Mouse (Mus musculus) cerebellum, postnatal 10 days (tissue): ENCODE measurements around the gene Notum.

Source experiments
- DNase-seq, 2 experiments: peaks; one replicate each; pipeline ENCODE4 v3.0.0; 2021; ENCODE audit warnings: mixed read lengths in 2 of 2

Gene Notum

DNA sequence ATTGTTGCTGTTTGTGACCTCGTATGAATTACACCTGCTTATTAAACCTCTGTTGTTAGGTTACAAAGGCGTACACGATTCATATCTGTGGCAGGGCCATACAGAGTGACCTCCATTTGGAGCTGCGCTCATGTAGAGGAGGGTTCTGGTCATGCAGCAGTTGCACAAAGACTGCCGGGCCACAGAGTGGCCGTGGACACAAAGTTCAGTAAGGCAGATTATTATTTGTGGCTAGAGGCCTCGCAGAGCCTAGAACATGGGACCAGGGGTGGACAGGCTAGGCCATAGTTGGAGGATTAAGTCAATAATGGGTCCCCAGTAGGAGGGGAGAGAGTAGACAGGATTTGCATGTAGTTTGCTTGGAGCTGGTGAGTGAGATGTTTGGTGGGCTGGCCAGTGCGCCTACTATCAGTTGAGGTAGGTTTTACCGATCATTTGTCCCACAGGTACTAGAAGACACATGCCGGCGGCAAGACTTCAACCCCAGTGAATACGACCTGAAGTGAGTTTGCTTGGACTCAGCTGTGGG, 12.7 kb upstream of the Notum start:
- DNase-seq: no peak

DNA sequence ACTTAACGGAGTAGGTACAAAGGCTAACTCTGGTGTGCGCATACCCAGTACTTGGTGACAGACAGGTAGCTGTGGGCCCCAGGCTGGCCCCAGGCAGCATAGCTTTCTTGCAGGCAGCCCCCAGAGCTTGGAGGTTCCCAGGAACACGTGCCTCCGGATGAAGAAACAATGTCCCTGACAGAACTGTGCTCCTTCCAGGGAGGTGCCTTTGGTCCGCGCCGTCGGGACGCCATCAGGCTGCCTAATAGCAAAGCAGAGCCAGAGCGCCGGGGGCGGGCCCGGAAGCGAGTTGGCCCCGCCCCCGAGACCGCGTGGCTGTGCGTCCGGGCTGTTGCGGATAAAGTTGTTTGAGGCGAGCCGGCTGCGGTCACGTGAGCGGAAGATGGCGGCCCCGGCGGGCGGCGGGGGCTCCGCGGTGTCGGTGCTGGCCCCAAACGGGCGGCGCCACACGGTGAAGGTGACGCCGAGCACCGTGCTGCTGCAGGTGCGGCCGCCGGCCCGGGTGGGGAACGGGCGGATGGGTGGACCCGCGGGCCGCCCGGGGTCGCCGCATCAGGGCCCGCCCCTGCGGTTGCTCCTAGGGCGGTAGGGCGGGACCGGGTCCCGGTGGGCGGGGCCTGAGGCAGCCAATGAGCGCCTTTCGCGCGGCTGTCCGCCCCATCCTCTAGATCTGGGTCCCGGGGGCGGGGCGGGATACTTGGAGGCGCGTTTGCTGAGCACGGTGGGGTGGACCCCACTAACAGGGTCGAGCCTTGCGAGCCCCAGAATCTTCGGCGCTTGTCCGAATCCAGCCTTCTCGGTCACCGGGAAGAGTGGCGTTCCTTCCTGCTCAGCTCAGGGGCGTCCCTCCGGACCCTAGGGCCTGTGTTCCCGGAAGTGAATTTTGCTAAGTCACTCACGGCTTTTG, 12.0 kb upstream of the Notum start, which contains the start of gene Aspscr1:
Gene Aspscr1, plus strand, starts transcription at position 287 of the 907 bp plus-strand sequence.
- DNase-seq: peak; percentile 98

DNA sequence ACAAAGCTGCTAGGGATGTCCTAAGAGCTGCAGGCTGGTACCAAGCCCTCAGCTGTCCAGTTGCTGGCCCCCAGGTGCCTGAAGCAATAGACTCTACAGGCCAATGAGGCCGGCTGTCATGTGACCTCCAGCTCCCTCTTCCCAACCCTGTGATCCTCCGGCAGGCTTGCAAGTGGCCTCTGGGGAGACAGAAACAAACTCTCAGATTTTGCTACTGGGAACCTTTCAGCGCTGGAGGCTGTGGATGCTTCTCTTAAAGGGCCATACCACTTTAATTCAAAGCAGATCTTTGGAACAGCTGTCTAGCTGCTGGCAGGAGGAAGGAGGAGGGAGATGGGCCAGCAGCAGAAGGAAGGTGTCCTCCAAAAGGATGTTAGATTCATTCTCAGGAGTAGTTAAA, 5.6 kb upstream of the Notum start:
- no peak for DNase-seq

DNA sequence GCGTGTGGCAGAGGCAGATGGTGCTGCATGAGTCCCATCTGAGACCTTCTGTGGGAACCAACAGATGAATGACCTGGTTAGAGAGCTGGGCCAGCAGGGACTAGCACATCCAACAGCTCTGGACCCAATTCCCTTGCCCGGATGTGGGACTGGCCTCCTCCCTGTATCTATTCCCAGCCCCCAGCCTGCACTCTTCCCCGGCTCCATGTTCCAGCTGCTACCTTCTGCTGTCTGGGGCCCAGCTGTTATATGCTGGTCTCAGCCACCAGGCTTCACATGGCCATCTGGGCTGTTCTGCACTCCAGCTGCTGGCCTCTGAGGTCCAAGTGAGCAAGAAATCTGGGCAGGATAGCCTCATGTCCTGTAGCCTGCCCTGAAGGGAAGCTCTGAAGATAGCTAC, 4.4 kb upstream of the Notum start:
- peak in 1 of 2 experiments; percentile 20 for DNase-seq

DNA sequence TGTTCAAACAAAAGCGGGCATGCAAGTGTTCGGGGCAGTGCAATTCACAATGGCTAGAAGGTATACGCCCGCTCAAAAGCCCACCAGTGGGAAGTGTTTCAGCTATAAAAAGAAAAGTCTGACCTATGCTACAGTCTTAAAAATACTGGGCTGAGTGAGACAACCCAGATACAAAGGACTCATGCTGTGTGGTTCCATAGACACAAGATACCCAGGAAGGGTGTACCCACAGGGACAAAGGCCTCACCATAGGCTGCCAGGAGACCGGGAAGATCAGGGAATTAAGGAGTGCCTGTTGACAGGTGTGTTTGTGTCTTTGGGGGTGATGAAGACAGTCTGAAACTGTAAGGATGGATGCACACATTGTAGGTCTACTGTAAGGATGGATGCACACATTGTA, 2.7 kb upstream of the Notum start:
- no peak for DNase-seq

- peak; percentile 50 to 53 for DNase-seq
Measured at GRCm38 (mm10) chr11:120662759-120663158, 1.8 kb upstream of the Notum start.

- peak; percentile 57 to 67 for DNase-seq
Measured at GRCm38 (mm10) chr11:120660301-120661075, 487 bp downstream of the Notum start.

DNA sequence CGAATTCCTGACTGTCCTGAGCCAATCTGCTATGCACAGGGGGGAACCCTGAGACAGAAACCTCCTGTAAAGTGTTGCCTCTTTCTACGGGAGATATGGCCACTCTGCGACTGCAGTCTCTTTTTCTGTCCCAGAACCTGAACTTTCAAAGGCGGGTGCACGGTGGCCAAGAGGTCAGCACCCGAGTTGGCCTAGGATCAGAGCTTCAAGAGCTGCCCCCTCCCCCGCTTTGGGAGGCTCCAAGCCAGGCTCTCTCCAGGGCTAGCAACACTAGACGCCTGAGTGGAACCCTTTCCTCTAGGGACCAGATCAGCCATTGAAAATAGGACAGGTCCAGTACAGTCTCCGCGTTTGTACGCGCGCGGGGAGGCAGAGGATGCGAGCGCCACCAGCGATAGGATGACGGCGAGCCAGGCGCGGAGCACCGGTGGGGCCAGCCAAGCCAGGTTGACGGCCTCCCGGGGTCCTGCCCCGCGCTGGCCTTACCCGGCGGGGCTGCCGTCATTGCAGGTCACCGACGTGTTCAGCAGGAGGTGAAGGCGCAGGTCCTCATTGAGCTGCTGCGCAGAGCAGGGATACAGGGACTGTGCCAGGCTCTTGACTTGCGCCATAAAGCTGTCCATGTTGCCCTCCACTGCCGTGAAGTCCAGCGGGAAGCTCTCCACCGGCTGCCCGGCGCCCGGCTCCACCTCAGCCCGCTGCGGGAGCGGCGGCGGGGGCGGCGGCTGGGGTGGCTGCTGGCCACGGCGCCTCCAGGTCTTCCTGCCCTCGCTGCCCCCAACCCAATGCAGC, 1.3 kb downstream of the Notum start:
- no peak for DNase-seq

- DNase-seq: peak; percentile 84
Measured at GRCm38 (mm10) chr11:120658876-120659410, 2.0 kb downstream of the Notum start.

DNA sequence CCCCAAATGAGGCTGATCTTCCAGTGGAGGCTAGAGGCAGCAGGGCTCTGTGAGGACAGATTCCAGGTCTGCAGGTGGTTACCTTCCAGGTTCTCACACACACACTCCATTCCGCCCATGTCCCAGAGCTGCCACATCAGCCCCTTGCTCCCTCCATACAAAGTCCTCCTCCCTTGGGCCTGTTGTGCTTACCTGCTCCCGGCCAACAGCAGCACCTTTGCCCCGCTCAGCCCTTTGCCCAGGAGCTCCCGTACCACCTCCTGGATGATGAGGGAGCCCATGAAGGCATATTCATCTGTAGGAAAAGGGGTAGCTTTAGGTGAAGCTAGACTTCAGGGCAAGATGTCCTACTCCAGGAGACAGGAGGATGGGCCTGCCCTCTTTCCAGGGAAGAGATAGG, 3.7 kb downstream of the Notum start:
- DNase-seq: no peak

- no peak for DNase-seq
Measured at GRCm38 (mm10) chr11:120654741-120655140, 6.2 kb downstream of the Notum start.

DNA sequence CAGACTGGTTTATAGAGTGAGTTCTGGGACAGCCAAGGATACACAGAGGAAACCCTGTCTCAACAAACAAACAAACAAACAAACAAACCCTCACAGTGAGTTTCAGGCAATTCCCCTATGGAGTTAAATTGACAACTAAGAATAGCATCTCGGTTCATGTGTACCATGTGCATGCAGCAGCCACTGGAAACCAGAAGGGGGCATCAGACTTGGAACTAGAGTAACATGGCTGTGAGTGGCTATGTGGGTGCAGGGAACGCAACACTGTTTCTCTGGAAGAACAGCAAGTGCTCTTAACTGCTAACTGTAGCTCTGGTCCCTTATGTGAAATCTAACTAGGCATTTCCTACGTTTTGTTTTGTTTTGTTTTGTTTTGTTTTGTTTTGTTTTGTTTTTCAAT, 9.1 kb downstream of the Notum start:
- DNase-seq: no peak

GRCm38 (mm10) chr11:120648001-120648476, 12.9 kb downstream of the Notum start, which contains the start of gene Myadml2:
Myadml2 (minus strand) TSS chr11:120648158.
- peak; percentile 55 to 62 for DNase-seq

DNA sequence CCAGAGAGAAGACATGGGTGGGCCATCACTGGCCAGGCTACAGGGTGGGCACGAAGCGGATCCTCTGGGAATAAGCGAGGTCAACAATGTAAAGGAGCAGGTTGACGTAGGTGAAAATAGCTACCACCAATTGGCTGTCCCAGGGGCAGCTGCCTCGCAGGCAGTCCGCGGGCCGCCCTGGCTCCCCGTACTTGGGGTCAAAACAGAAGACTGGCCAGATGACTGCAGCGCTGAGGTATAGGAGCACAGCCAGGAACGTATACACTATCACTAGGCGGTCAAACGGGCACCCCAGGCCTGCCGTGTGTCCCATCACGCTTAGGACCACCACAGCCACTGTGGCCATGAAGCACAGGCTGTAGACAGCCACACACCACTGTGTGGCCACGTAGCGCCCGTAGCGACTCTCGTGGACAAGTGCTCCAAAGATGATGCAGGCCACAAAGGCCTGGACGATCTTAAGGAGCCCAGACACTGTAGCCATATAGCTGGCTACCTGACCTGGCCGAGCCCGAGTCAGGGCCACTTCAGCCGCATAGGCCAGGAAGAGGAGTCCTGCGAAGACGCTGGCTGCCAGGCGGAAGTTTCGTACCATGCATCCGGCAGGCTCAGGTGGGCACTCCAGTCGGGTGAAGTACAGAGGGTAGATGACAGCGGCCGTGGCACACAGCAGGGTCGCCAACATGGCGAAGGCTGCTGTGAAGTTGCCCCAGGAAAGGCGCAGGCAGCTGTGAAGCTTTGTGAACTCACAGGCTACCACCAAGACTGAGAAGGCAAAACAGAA, 13.7 kb downstream of the Notum start:
- no peak for DNase-seq

DNA sequence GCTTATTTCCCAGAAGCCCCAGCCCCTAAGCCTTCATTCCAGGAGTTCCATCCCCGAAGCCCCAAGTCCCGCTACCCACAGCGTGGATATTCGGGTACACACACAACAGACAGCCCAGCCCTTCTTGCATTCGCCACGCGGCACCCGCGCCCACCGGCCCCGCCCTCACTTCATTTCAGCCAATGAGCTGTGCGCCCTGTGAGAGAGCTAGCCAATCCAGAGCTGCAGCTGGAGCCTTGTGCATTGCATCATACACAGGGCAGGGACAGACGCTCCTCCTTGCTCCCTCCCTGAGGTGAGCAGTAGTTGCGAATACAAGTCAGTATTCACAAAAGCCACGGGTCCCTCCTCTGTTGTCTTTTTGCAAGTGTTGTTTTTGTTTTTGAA, 17.4 kb downstream of the Notum start, which contains the start of gene Pycr1:
Gene Pycr1, minus strand, starts transcription at position 169 of the 387 bp plus-strand sequence.
- DNase-seq: peak; percentile 96 to 97

DNA sequence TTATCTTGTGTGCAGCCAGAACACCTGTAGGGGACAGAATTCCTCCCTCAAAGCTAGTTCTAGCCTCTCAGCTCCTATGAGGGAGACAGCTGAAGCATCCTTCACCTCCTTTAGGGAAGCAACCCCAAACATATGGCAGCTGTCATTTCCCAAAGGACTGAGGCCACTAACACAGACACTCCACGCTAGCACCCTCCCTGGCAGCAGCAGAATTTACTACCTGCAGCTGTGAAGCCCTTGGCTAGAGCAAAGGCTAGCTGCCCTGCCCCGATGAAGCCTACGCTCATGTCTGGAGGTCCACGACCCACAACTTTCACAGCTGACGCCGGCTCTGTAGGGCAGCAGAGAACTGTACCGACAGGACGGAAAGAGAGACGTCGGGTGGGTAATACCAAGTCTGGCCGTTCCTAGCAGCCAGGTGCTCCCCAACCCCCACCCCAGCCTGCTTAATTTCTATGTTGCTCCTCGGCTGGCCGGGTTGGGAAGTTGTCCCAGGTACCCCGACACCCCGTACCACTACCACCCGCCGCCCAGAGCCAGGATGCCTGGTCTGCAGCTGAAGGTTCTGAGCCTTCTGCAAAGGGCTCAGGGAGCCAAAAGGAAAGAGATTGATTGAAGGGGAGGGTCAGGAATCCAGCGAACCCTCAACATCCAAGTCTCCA, 17.9 kb downstream of the Notum start:
- peak; percentile 49 to 58 for DNase-seq

GRCm38 (mm10) chr11:120641869-120642268, 19.1 kb downstream of the Notum start:
- DNase-seq: no peak

GRCm38 (mm10) chr11:120641255-120641654, 19.7 kb downstream of the Notum start:
- no peak for DNase-seq

DNA sequence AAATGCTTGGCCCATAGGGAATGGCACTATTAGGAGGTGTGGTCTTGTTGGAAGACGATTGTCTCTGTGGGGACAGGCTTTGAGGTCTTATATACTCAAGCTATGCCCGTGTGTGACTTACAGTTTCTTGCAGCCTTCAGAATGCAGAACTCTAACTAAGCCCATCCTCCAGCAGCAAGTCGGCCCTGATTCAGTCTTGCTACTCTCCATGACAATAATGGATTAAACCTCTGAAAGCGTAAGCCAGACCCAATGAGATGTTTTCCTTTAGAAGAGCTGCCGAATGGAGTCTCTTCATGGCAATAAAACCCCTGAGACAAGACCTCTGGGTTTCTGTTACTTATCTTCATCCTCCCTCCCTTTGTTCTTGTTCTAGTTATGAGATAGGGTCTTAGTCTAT, 26.2 kb downstream of the Notum start:
- no peak for DNase-seq

- DNase-seq: peak; percentile 96
Measured at GRCm38 (mm10) chr11:120633520-120634343, 27.2 kb downstream of the Notum start, which contains the start of gene Mafg. Mafg (minus strand) TSS chr11:120633600.
